Mouse (Mus musculus) stomach, embryonic 16.5 days (tissue): ENCODE results near the gene Cx3cl1. TPM values are rescaled to one million over a fixed set of nuclear protein-coding genes. Genes with fewer than 3 reads are reported as not detected.

ENCODE experiments used
- ATAC-seq: fragments of 200-750 bp; cut with Nextera tagmentation; 2 replicates; pipeline ENCODE4 v1.8.0; 2017; ENCODE audit warnings: moderate number of reproducible peaks, moderate TSS enrichment; ENCODE audit not compliant: insufficient read depth, low FRiP score
- H3K27ac ChIP-seq: fragments of 300-500 bp; sonication (generic); 2 replicates; pipeline ENCODE4 v1.5.1; 2014; ENCODE audit warnings: low read length
- H3K27me3 ChIP-seq: fragments of 300-500 bp; sonication (generic); 2 replicates; pipeline ENCODE4 v1.6.1; 2014; ENCODE audit warnings: low read length, control low read depth, mixed read lengths; ENCODE audit not compliant: control insufficient read depth, insufficient read depth
- H3K36me3 ChIP-seq: fragments of 300-500 bp; sonication (generic); 2 replicates; pipeline ENCODE4 v1.6.1; 2014; ENCODE audit warnings: low read length; ENCODE audit not compliant: control insufficient read depth, insufficient read depth
- H3K4me1 ChIP-seq: fragments of 300-500 bp; sonication (generic); 2 replicates; pipeline ENCODE4 v1.6.1; 2014; ENCODE audit warnings: low read length, control low read depth, mixed read lengths; ENCODE audit not compliant: control insufficient read depth, insufficient read depth
- H3K4me2 ChIP-seq: fragments of 300-500 bp; sonication (generic); 2 replicates; pipeline ENCODE4 v1.6.1; 2014; ENCODE audit warnings: low read depth, low read length, mixed read lengths
- H3K4me3 ChIP-seq: fragments of 300-500 bp; sonication (generic); replicated peaks from 2 replicates; pipeline ENCODE4 v1.5.1; 2014; ENCODE audit warnings: mild to moderate bottlenecking, low read length
- H3K9ac ChIP-seq: fragments of 300-500 bp; sonication (generic); 2 replicates; pipeline ENCODE4 v1.6.1; 2014; ENCODE audit warnings: low read length
- H3K9me3 ChIP-seq: fragments of 300-500 bp; sonication (generic); replicated peaks from 2 replicates; pipeline ENCODE4 v1.6.1; 2016; ENCODE audit warnings: low read length, control low read depth; ENCODE audit not compliant: control insufficient read depth
- WGBS: fragments of 180-500 bp; shearing (Covaris S2); extraction: QIAGEN DNeasy Blood & Tissue Kit; methylation state at CpG from one replicate; pipeline ENCODE4 v1.1.7; 2014; 5-methylcytosine and 5-hydroxymethylcytosine counted together
- polyA plus RNA-seq: library from polyadenylated mRNA; unstranded; fragments of >200 nt; fragmentation: Nextera tagmentation; extraction: Ambion mirVana; gene quantifications from 2 replicates; pipeline ENCODE4 v1.2.1, GENCODE M21; 2015

Cx3cl1 gene
- polyA plus RNA-seq, 1 experiment from 2014 or later, result 11.6 TPM

- H3K27me3 ChIP-seq, result no peaks in the 10 kb centered on the region
- peaks cover 23% of the 10 kb centered on the region for H3K4me1 ChIP-seq
- H3K9ac ChIP-seq, result no peak overlapping the region
- 62% methylated on average over 10 of the region's 10 CpGs for WGBS
- peak overlapping the region; percentile 77 for H3K27ac ChIP-seq
- H3K9me3 ChIP-seq, result no peaks in the 10 kb centered on the region
- no peak for ATAC-seq
- no peaks in the 10 kb centered on the region for H3K36me3 ChIP-seq
- H3K4me2 ChIP-seq, result no peak overlapping the region
- H3K4me3 ChIP-seq, result no peak overlapping the region
These were observed 7.2 kb downstream of the Cx3cl1 start for GRCm38 (mm10) chr8:94778895-94779533.

GRCm38 (mm10) chr8:94779534-94780294, 7.9 kb downstream of the Cx3cl1 start:
- Histone ChIP-seq H3K4me2 (no peak overlapping the region), H3K27ac (no peak overlapping the region), H3K27me3 (no peaks in the 10 kb centered on the region), H3K9me3 (no peaks in the 10 kb centered on the region), H3K4me3 (no peak overlapping the region), H3K4me1 (peaks cover 23% of the 10 kb centered on the region), H3K36me3 (no peaks in the 10 kb centered on the region), H3K9ac (no peak overlapping the region)
- WGBS, result 89% methylated on average over 16 of the region's 16 CpGs
- no peak for ATAC-seq

GRCm38 (mm10) chr8:94780491-94781154, 8.8 kb downstream of the Cx3cl1 start:
- no peak for ATAC-seq
- Histone ChIP-seq H3K4me2 (no peak overlapping the region), H3K27ac (peak overlapping the region; percentile 12; the same call in 1 of the 2 replicates), H3K4me1 (peaks cover 27% of the 10 kb centered on the region), H3K9me3 (no peaks in the 10 kb centered on the region), H3K27me3 (no peaks in the 10 kb centered on the region), H3K36me3 (no peaks in the 10 kb centered on the region), H3K9ac (no peak overlapping the region), H3K4me3 (no peak overlapping the region)
- WGBS, result 82% methylated on average over 21 of the region's 21 CpGs

GRCm38 (mm10) chr8:94781155-94781837, 9.5 kb downstream of the Cx3cl1 start:
- WGBS, result 52% methylated on average over 7 of the region's 7 CpGs
- Histone ChIP-seq H3K36me3 (no peaks in the 10 kb centered on the region), H3K4me3 (no peak overlapping the region), H3K27ac (peak overlapping the region; percentile 38; the same call in 1 of the 2 replicates), H3K4me2 (peak overlapping the region; percentile 33), H3K4me1 (peaks cover 28% of the 10 kb centered on the region), H3K9ac (no peak overlapping the region), H3K27me3 (no peaks in the 10 kb centered on the region), H3K9me3 (no peaks in the 10 kb centered on the region)
- 0 out of 2 replicates have a peak, but pooled peaks have one; percentile 18 for ATAC-seq

GRCm38 (mm10) chr8:94781838-94782235, 10.0 kb downstream of the Cx3cl1 start:
- Histone ChIP-seq H3K27me3 (no peaks in the 10 kb centered on the region), H3K9ac (no peak overlapping the region), H3K9me3 (no peaks in the 10 kb centered on the region), H3K4me1 (peaks cover 28% of the 10 kb centered on the region), H3K36me3 (no peaks in the 10 kb centered on the region), H3K27ac (peak overlapping the region; percentile 38), H3K4me2 (peak overlapping the region; percentile 33), H3K4me3 (no peak overlapping the region)
- 12% methylated on average over 11 of the region's 11 CpGs for WGBS
- peak; percentile 78 for ATAC-seq

- Histone ChIP-seq H3K27me3 (no peaks in the 10 kb centered on the region), H3K9me3 (no peaks in the 10 kb centered on the region), H3K4me2 (no peak overlapping the region), H3K27ac (no peak overlapping the region), H3K4me1 (peaks cover 28% of the 10 kb centered on the region), H3K9ac (no peak overlapping the region), H3K4me3 (no peak overlapping the region), H3K36me3 (no peaks in the 10 kb centered on the region)
- 69% methylated on average over 4 of the region's 4 CpGs for WGBS
- ATAC-seq, result no peak
These were observed 12.1 kb downstream of the Cx3cl1 start for GRCm38 (mm10) chr8:94783890-94784289.

- Histone ChIP-seq H3K27ac (peak overlapping the region; percentile 71), H3K36me3 (no peaks in the 10 kb centered on the region), H3K27me3 (no peaks in the 10 kb centered on the region), H3K4me1 (peaks cover 24% of the 10 kb centered on the region), H3K9me3 (no peaks in the 10 kb centered on the region), H3K9ac (no peak overlapping the region), H3K4me3 (no peak overlapping the region), H3K4me2 (no peak overlapping the region)
- WGBS, result 44% methylated on average over 12 of the region's 12 CpGs
- peak; percentile 38; the same call in 1 of the 2 replicates for ATAC-seq
These were observed 13.6 kb downstream of the Cx3cl1 start for GRCm38 (mm10) chr8:94785247-94785985.

- H3K27ac ChIP-seq, result peak overlapping the region; percentile 71
- H3K9me3 ChIP-seq, result no peaks in the 10 kb centered on the region
- no peak overlapping the region for H3K4me2 ChIP-seq
- no peaks in the 10 kb centered on the region for H3K36me3 ChIP-seq
- 66% methylated on average over 6 of the region's 6 CpGs for WGBS
- H3K4me1 ChIP-seq, result peaks cover 24% of the 10 kb centered on the region
- no peaks in the 10 kb centered on the region for H3K27me3 ChIP-seq
- no peak overlapping the region for H3K9ac ChIP-seq
- H3K4me3 ChIP-seq, result no peak overlapping the region
- no peak for ATAC-seq
These were observed 14.3 kb downstream of the Cx3cl1 start for GRCm38 (mm10) chr8:94785995-94786595.
